Mouse (Mus musculus) neutrophil, adult 5-6 weeks (primary cell): ENCODE measurements around the gene Galnt14. TPM values are rescaled to one million over a fixed set of nuclear protein-coding genes. Genes with fewer than 3 reads are reported as not detected.

Experiments
- ATAC-seq: fragments of 151-379, 151-347 bp; 2 replicates; pipeline ENCODE4 v1.8.0; 2017; ENCODE audit warnings: mild to moderate bottlenecking, moderate TSS enrichment; ENCODE audit not compliant: insufficient number of reproducible peaks, poor library complexity, low FRiP score, severe bottlenecking; ENCODE audit errors: extremely low read depth
- total RNA-seq: library from RNA; stranded (forward); fragments of 200-1000 nt; gene quantifications from 2 replicates; pipeline ENCODE4 v1.2.3, GENCODE M21; 2017

The Galnt14 gene
- total RNA-seq, 1 experiment from 2014 or later = 0.47 TPM

- ATAC-seq = no peak
Observed at GRCm38 (mm10) chr17:73671921-73672320, 38.3 kb downstream of the Galnt14 start.

- no peak for ATAC-seq
Observed at GRCm38 (mm10) chr17:73670048-73670447, 40.2 kb downstream of the Galnt14 start.

GRCm38 (mm10) chr17:73668996-73669395 is 41.3 kb downstream of the Galnt14 start:
- ATAC-seq = no peak

GRCm38 (mm10) chr17:73663237-73663636 is 47.0 kb downstream of the Galnt14 start:
- no peak for ATAC-seq

- ATAC-seq = no peak
Observed at GRCm38 (mm10) chr17:73658731-73659445, 51.4 kb downstream of the Galnt14 start.

GRCm38 (mm10) chr17:73656373-73656772 is 53.9 kb downstream of the Galnt14 start:
- no peak for ATAC-seq

- no peak for ATAC-seq
Observed at GRCm38 (mm10) chr17:73654261-73654660, 56.0 kb downstream of the Galnt14 start.

- ATAC-seq = no peak
Observed at GRCm38 (mm10) chr17:73649371-73649770, 60.9 kb downstream of the Galnt14 start.

- no peak for ATAC-seq
Observed at GRCm38 (mm10) chr17:73641676-73642075, 68.6 kb downstream of the Galnt14 start.

GRCm38 (mm10) chr17:73640117-73640480 is 70.2 kb downstream of the Galnt14 start:
- ATAC-seq = no peak

- no peak for ATAC-seq
Observed at GRCm38 (mm10) chr17:73639401-73640116, 70.7 kb downstream of the Galnt14 start.

- no peak for ATAC-seq
Observed at GRCm38 (mm10) chr17:73636988-73637387, 73.3 kb downstream of the Galnt14 start.

GRCm38 (mm10) chr17:73634896-73635295 is 75.4 kb downstream of the Galnt14 start:
- ATAC-seq = no peak

GRCm38 (mm10) chr17:73633991-73634710 is 76.1 kb downstream of the Galnt14 start:
- ATAC-seq = no peak

- ATAC-seq = no peak
Observed at GRCm38 (mm10) chr17:73628263-73628914, 81.9 kb downstream of the Galnt14 start.

- no peak for ATAC-seq
Observed at GRCm38 (mm10) chr17:73626912-73627311, 83.3 kb downstream of the Galnt14 start.

- no peak for ATAC-seq
Observed at GRCm38 (mm10) chr17:73620049-73620448, 90.2 kb downstream of the Galnt14 start.

- no peak for ATAC-seq
Observed at GRCm38 (mm10) chr17:73602552-73603478, 107.4 kb downstream of the Galnt14 start.
